25 mouse cellular contexts compared by ENCODE assay signal in genomic region chr3:103587136-103587535, GRCm38 (mm10). TPM values are rescaled to one million over a fixed set of nuclear protein-coding genes. Genes with fewer than 3 reads are reported as not detected.
A peak's percentile ranks its signal among the peaks of the same experiment; 100 is the strongest.
DNase-seq lines count a peak whose midpoint lies in the region; ATAC-seq and TF ChIP-seq lines count a peak whose summit lies in the region.
"Had no signal": no experiment of that assay in that cellular context is flagged by ENCODE, and none has a peak within 500 bp of the region (broad histone marks: within the 10 kb centered on the region; RNA-seq: fewer than 3 reads in every experiment).

No protein-coding gene starts in this region.

- 90% methylated on average over 17 of the region's 17 CpGs for WGBS in stomach, postnatal 0 days

- no peak overlapping the region for H3K9ac ChIP-seq in stomach, postnatal 0 days (ENCODE audit: low read length)
- H3K9ac ChIP-seq: embryonic facial prominence, embryonic 15.5 days; heart, embryonic 13.5 days had no signal

- no peaks in the 10 kb centered on the region for H3K36me3 ChIP-seq in E14TG2a.4 (ENCODE audit: insufficient read depth, low read length)
- H3K36me3 ChIP-seq in stomach, postnatal 0 days (ENCODE audit: control insufficient read depth, insufficient read depth, low read length): no peaks in the 10 kb centered on the region
- H3K36me3 ChIP-seq: embryonic facial prominence, embryonic 15.5 days; forebrain, embryonic 10.5 days; G1E; heart, embryonic 13.5 days had no signal

- no peak overlapping the region for H3K27ac ChIP-seq in stomach, postnatal 0 days (replicated peaks)
- H3K27ac ChIP-seq: embryonic facial prominence, embryonic 15.5 days; forebrain, embryonic 10.5 days; gastrocnemius, adult 2 months; heart, embryonic 13.5 days had no signal

- H3K27me3 ChIP-seq in E14TG2a.4 (ENCODE audit: insufficient read depth, low read length): peaks cover 55% of the 10 kb centered on the region
- no peaks in the 10 kb centered on the region for H3K27me3 ChIP-seq in stomach, postnatal 0 days (ENCODE audit: control insufficient read depth, insufficient read depth, low read length)
- H3K27me3 ChIP-seq: embryonic facial prominence, embryonic 15.5 days had no signal

- TF ChIP-seq EP300 in stomach, postnatal 0 days (optimal IDR thresholded peaks at IDR 0.05): no peak

- no peak overlapping the region for H3K4me2 ChIP-seq in stomach, postnatal 0 days (replicated peaks; ENCODE audit: low read depth)
- H3K4me2 ChIP-seq: embryonic facial prominence, embryonic 15.5 days; heart, embryonic 13.5 days had no signal

- ATAC-seq in stomach, postnatal 0 days (ENCODE audit: low FRiP score, low TSS enrichment): no peak
- ATAC-seq: forebrain, embryonic 14.5 days; hindbrain, embryonic 16.5 days had no signal

- TF ChIP-seq CTCF in E14TG2a.4 (conservative IDR thresholded peaks at IDR 0.05; ENCODE audit: low read length): no peak
- no peak for TF ChIP-seq CTCF in stomach, postnatal 0 days (IDR thresholded peaks at IDR 0.05; ENCODE audit: low read depth)

- H3K9me3 ChIP-seq in E14TG2a.4 (ENCODE audit: low read length): no peaks in the 10 kb centered on the region
- no peaks in the 10 kb centered on the region for H3K9me3 ChIP-seq in stomach, postnatal 0 days (ENCODE audit: control insufficient read depth, low read length)
- H3K9me3 ChIP-seq: embryonic facial prominence, embryonic 15.5 days; forebrain, embryonic 10.5 days; G1E; heart, embryonic 13.5 days had no signal

- DNase-seq in layer of hippocampus, adult 18-20 months (ENCODE audit: low spot score in 2 of 2): peak; percentile 28 to 61
- no peak for DNase-seq in layer of hippocampus, postnatal 25 days (ENCODE audit: extremely low spot score in 1 of 2, low spot score in 1 of 2)
- DNase-seq in ZHBTc4 (ENCODE audit: low read depth, low spot score): peak; percentile 43
- DNase-seq in layer of hippocampus, postnatal 10 days (ENCODE audit: low spot score in 2 of 2): peak; percentile 28 to 32
- DNase-seq in stomach, postnatal 0 days (ENCODE audit: low spot score): no peak
- DNase-seq in urinary bladder, postnatal 36 days (ENCODE audit: low spot score in 2 of 2): no peak
- DNase-seq: adrenal gland, postnatal 10 days; cerebellum, adult 18-20 months; cerebellum, adult 9-11 months; embryo, embryonic 11 days; gastrocnemius, adult 2 months; gastrocnemius, postnatal 25 days; heart, postnatal 36 days had no signal

- peaks cover 16% of the 10 kb centered on the region for H3K4me1 ChIP-seq in E14TG2a.4 (replicated peaks; ENCODE audit: low read depth, low read length)
- no peaks in the 10 kb centered on the region for H3K4me1 ChIP-seq in stomach, postnatal 0 days (replicated peaks; ENCODE audit: control insufficient read depth, insufficient read depth)
- H3K4me1 ChIP-seq: embryonic facial prominence, embryonic 15.5 days; heart, embryonic 13.5 days had no signal

- peak overlapping the region; percentile 51 for H3K4me3 ChIP-seq in E14TG2a.4 (replicated peaks; ENCODE audit: low read length)
- no peak overlapping the region for H3K4me3 ChIP-seq in stomach, postnatal 0 days (ENCODE audit: low read depth, low read length)
- H3K4me3 ChIP-seq: embryonic facial prominence, embryonic 15.5 days; erythroblast, embryonic 14.5 days; forebrain, embryonic 10.5 days; gastrocnemius, adult 2 months; heart, embryonic 13.5 days had no signal

RNA-seq across cellular contexts. Expression of gene Syt6, which starts 12.1 kb away (rescaled TPM):
- total RNA-seq in layer of hippocampus, adult 18-20 months (2021): 1 to 10 TPM; 6.4 to 8.5 TPM
- 1 to 10 TPM; 6.6 to 7.0 TPM for total RNA-seq in layer of hippocampus, postnatal 25 days (2021)
- 1 to 10 TPM; 6.3 to 8.1 TPM for total RNA-seq in layer of hippocampus, postnatal 10 days (2021)
- polyA plus RNA-seq in stomach, postnatal 0 days (2015; fragmentation: Nextera tagmentation; extraction: Ambion mirVana): 0.58 and 0.64 TPM in 2 replicates
- total RNA-seq: common myeloid progenitor, adult 5-6 weeks; gastrocnemius, adult 2 months; gastrocnemius, postnatal 25 days; granulocyte monocyte progenitor cell, adult 5-6 weeks; heart, postnatal 36 days had no signal
- polyA plus RNA-seq: erythroblast, embryonic 14.5 days; G1E; heart, postnatal 0 days had no signal

RNA-seq across cellular contexts. Expression of gene Atg4a-ps, which starts 58.7 kb away (rescaled TPM):
- 1 to 10 TPM in 1 of 2 experiments, under 1 TPM in 1; 0.18 to 1.2 TPM for total RNA-seq in layer of hippocampus, adult 18-20 months (2021)
- under 1 TPM in 1 of 2 experiments, not detected in 1; 0.59 TPM for total RNA-seq in layer of hippocampus, postnatal 25 days (2021)
- 1 to 10 TPM in 1 of 2 experiments, not detected in 1; 2.2 TPM for total RNA-seq in layer of hippocampus, postnatal 10 days (2021)
- 0.19 and 0.21 TPM in 2 replicates for polyA plus RNA-seq in stomach, postnatal 0 days (2015; fragmentation: Nextera tagmentation; extraction: Ambion mirVana)
- polyA plus RNA-seq: erythroblast, embryonic 14.5 days; G1E; hindbrain, embryonic 11.5 days had no signal

Comparison
In these comparisons a context has a peak if more than half of its experiments do, and no peak if none do; other contexts are left out.
1. DNase-seq: peak in layer of hippocampus, adult 18-20 months (2 of 2), ZHBTc4 (single experiment) and layer of hippocampus, postnatal 10 days (2 of 2); none in layer of hippocampus, postnatal 25 days (0 of 2), stomach, postnatal 0 days (single experiment) and urinary bladder, postnatal 36 days (0 of 2).